Mouse (Mus musculus): Measurements from ENCODE around the gene Vegfd.
A peak's percentile ranks its signal among the peaks of the same experiment; 100 is the strongest.

Vegfd gene

DNA sequence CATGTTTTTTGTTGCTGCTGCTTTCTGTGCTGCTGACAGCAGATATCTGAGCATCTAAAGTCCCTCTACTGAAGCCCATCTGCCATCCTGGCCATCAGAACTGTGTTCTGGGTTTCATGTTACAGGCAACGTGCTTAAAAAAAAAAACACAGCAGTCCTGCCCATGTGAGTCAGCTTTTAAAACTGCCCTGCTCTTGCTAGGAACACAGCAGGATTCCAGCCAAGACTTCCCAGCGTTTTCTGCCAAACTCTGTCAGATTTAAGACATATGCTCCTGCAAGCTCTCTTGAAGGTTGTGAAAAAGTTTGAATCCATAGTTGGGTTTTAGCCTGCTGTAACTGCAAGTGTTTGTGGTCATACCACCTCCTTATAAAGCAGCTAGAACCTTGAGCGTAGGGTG is at the start of gene Vegfd:
Vegfd (plus strand) TSS at position 298 of the 400 bp plus-strand sequence.
- no peak for DNase-seq (ENCODE audit: low spot score)

- DNase-seq (ENCODE audit: low spot score), result no peak
Observed at GRCm38 (mm10) chrX:164323391-164323913, 49.7 kb upstream of the Vegfd start.

DNA sequence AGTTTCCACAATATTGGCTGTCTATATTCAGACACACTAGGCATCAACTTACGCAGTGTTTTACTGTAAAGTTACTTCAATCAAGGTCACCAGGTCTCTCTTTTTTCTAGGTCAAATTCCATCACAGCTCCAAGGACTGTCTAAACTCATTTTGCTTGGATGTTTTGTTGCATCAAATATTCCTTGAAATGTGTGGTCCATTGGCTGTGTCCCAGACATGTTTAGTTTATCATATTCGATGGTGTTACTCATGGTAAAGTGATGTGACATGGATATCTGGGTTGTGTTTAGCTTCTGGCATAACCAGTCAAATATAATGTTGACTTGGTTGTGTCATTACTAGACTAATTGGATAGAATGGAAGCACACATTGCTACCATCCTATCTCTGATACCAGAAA is 42.8 kb upstream of the Vegfd start:
- DNase-seq (ENCODE audit: low spot score), result no peak

- DNase-seq (ENCODE audit: low spot score), result no peak
Observed at GRCm38 (mm10) chrX:164330766-164331165, 42.4 kb upstream of the Vegfd start.

DNA sequence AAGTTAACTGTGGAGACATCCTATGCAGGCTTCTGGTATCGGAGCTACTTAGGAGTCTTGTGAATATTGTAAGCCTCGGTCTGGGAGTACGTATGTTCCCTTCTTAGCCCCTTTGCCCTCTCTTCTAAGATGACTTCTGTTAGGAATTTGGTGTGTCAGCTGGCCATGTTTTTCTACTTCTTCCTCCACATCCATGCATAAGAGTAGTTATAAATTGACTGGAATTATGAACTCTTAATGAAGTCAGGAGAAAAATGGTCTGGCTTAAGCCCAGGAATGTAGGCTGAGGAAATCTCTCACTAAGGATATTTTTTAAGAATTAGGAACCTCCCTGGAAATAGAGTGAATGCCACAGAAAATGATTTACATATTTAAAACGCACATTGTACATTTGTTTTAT is 34.6 kb upstream of the Vegfd start:
- DNase-seq (ENCODE audit: low spot score), result no peak

GRCm38 (mm10) chrX:164345359-164345938 is 27.7 kb upstream of the Vegfd start:
- no peak for DNase-seq (ENCODE audit: low spot score)

GRCm38 (mm10) chrX:164348937-164349336 is 24.2 kb upstream of the Vegfd start:
- DNase-seq (ENCODE audit: low spot score), result no peak

DNA sequence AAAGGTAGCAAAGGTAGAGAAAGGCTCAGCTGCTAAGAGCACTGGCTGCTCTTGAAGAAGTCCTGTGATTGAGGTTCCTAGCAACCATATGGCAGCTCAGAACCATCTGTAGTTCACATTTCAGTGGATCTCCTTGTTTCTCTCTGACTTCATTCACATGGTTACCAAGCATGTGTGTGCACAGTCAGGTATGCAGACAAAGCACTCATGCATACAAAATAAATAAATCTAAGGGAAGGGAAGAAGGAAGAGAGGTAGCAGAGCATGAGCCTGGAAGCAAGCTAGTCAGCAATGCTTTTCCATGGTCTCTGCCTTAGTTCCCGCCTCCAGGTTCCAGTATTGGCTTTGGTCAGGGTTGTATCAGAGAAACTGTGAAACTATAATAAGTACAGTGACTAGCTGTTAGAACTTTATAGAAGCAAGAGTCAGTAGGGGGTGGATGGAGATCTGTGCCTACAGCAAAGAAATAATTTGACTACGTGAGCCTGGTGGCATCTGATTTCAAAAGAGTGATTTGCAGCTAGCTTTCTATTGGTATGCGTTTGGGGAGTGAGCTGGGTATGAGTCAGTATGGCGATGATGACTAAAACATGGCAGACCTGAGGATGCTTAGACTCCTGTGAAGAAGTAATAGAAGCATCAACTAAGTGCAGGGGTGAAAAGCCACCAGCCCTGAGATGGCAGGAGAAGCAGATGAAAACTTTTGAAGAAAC is 7.9 kb upstream of the Vegfd start:
- no peak for DNase-seq (ENCODE audit: low spot score)

- no peak for DNase-seq (ENCODE audit: low spot score)
Observed at GRCm38 (mm10) chrX:164370576-164370975, 2.6 kb upstream of the Vegfd start.

- DNase-seq (ENCODE audit: low spot score), result no peak
Observed at GRCm38 (mm10) chrX:164374586-164374985, 1.4 kb downstream of the Vegfd start.

DNA sequence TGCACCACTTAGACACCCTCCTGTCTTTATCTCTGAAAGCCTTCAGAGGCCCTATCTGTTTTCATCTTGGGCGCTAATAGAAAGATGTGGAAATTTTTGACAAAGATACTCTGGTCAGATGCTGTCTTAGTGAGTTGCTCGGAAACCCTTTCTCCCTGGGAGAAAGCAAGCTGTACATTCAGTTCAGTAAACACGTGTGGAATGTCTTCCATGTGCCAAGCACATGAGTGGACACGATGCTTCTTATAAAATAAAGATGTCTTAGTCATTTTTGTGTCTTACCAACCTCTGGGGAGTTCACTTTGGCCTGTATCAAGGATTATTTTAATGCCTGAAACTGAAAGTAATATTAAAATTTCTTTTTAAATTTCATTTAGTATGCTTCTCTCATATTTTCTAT is 6.5 kb downstream of the Vegfd start:
- DNase-seq (ENCODE audit: low spot score), result no peak

GRCm38 (mm10) chrX:164381618-164382408 is 8.6 kb downstream of the Vegfd start:
- peak; percentile 70 for DNase-seq (ENCODE audit: low spot score)

- no peak for DNase-seq (ENCODE audit: low spot score)
Observed at GRCm38 (mm10) chrX:164394091-164394490, 20.9 kb downstream of the Vegfd start.

DNA sequence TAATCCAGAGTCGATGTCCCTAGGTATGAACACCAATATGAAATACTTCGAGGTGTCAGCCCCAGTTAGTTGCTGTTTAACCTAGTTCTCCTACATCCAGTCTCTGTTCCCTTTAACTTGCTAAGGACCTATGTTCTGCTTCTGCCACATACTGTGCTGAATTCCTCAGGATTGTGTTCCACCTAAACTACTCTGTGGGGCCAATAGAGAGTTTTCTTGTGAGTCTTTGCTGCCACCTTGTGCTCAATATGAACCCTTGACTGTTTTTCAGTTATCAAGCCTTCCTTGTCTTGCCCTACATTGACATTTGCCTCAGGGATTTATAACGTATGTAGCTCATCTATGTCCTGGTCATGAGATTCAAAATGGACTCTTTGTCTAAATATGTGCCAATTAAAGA is 25.3 kb downstream of the Vegfd start:
- no peak for DNase-seq (ENCODE audit: low spot score)

- DNase-seq (ENCODE audit: low spot score), result no peak
Observed at GRCm38 (mm10) chrX:164405080-164405649, 32.0 kb downstream of the Vegfd start.

DNA sequence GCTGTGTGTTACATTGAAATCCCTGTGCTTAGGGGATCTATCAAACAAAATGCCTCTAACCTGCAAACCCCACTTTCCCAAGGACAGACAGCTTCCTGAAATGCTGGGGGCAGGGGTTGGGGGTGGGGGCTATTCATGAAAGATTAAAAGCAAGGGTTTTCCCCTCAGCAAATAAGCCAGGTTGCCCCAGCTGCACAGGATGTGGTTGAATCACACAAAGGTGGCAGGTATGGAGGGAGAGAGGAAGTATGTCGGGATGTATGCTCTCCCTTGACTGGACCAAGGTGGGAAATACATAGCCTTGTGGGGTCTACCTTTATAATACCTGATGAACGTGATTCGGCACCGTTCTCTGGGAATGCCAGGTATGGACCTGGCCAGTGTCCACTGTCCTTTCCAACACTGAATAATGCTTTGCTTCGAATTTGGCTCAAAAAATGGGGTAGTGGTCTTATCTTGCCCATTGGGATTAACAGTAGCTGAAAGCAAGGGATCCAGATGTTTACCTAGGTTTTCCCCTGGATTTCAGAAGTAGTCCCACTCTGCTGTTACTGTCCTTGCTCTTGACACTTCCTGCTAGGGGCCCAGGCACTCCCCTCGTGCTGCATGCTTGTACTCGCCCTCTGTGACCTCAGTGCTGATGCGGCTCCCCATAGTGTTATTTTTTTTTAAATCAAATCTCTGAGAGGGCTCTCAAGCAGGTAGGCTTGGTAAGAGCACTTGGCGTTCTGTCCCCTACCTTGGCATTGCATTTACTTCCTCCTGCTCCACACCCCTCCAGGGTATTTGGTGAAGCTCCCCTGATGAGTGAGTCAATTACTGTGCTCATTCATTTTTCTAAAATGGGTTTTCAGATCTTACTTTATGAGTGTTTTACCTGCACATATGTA is 33.2 kb downstream of the Vegfd start:
- DNase-seq (ENCODE audit: low spot score), result peak; percentile 55

GRCm38 (mm10) chrX:164408301-164408927 is 35.2 kb downstream of the Vegfd start:
- no peak for DNase-seq (ENCODE audit: low spot score)

GRCm38 (mm10) chrX:164410562-164410961 is 37.4 kb downstream of the Vegfd start:
- DNase-seq (ENCODE audit: low spot score), result no peak

- DNase-seq (ENCODE audit: low spot score), result no peak
Observed at GRCm38 (mm10) chrX:164416803-164417202, 43.6 kb downstream of the Vegfd start.

DNA sequence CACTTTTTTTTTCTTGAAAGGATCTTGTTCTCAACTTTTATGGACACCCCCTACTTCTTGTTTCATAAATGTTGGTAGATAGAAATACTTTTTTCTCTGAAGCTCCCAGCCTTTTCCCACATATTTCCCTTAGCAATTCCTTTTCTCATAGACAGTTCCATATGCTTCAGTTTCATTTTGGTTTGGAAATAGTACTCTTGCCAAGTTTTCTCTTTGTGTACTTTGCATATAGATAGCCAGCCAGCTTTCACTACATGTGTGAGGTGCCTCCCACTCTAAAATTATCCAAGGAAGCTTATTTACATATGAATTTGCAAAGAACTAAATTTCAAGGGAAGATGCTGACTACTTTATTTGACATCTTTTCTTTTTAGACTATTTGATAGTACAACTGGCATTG is 44.8 kb downstream of the Vegfd start:
- DNase-seq (ENCODE audit: low spot score), result no peak

DNA sequence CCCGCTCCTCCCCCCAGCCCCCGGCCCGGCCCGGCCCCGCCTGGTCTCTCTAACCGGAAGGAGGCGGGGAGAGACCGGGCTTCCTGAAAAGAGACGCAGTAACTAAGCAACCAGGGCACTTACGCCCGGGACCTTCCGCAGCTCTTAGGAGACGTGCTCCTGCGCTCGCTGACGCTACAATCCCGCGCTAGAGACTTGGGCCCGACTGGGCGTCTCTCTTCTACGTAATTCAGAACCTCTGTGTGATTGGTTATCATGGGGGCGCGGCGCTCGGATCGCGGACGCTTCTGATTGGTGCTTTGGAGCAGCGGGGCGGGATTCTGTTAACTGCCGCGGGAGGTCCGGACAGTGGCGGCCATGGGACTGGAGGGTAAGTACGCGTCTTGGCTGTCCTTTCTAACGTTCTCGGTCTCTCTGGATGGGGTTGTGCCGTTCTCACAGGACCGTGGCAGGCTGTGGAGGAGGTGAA is 46.3 kb downstream of the Vegfd start, which contains the start of gene Piga:
Piga (plus strand) TSS at position 317 of the 469 bp plus-strand sequence.
- DNase-seq (ENCODE audit: low spot score), result peak; percentile 93
